Mouse (Mus musculus): ENCODE measurements around the gene Gm37240. TPM values are rescaled to one million over a fixed set of nuclear protein-coding genes. Genes with fewer than 3 reads are reported as not detected.

Gm37240 gene
- total RNA-seq, 2 experiments from 2014 or later: 2.6 to 3.2 TPM

DNA sequence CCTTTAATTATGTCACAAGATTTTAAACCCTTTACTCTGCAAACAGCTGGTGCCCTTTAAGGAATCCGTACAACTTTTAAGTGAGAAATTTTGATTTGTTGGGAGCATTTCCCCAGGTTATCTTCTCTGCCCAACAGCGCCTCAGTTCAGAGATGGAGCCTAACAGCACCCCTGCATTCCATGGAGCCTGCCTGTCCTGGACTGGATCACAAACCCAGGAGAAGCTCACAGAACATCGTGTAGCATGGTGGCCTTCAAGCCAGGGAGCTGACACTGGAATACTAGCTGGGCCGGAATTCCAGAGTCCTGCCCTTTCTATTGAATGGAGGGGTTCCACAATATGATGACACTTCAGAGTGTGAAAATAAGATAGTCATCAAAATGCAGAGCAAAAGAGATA is 110.0 kb downstream of the Gm37240 start:
- intact Hi-C loops (cut with DNase I): no loop called here
- no peak for DNase-seq (ENCODE audit: extremely low spot score in 1 of 2, low spot score in 2 of 2)

- intact Hi-C loops (cut with DNase I): no loop called here
- DNase-seq (ENCODE audit: extremely low spot score in 1 of 2, low spot score in 2 of 2): no peak
Measured at GRCm38 (mm10) chr3:85776707-85777106, 110.6 kb downstream of the Gm37240 start.

GRCm38 (mm10) chr3:85776126-85776525 is 111.2 kb downstream of the Gm37240 start:
- intact Hi-C loops (cut with DNase I): no loop called here
- no peak for DNase-seq (ENCODE audit: extremely low spot score in 1 of 2, low spot score in 2 of 2)

- no peak for DNase-seq (ENCODE audit: extremely low spot score in 1 of 2, low spot score in 2 of 2)
- intact Hi-C loops (cut with DNase I): no loop called here
Measured at GRCm38 (mm10) chr3:85773886-85774285, 113.4 kb downstream of the Gm37240 start.

DNA sequence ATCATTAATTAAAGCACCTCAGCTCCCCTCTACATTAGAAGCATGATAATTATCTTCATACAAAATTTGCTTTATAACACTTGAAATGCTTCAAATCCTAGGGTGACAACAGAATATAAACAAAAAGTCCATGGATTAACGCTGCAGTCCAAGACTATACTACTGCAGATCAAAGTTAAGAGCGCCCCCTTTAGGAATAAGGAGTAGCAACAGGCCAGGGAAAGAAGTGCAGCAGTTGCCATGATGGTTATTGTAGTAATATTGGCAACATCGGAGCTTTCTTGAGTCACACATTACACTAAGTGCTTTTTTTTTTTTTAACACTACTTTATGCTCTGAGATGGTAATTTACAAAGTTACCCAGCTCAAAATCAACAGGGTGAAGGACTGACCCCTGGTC is 113.9 kb downstream of the Gm37240 start:
- no peak for DNase-seq (ENCODE audit: extremely low spot score in 1 of 2, low spot score in 2 of 2)
- intact Hi-C loops (cut with DNase I): no loop called here

DNA sequence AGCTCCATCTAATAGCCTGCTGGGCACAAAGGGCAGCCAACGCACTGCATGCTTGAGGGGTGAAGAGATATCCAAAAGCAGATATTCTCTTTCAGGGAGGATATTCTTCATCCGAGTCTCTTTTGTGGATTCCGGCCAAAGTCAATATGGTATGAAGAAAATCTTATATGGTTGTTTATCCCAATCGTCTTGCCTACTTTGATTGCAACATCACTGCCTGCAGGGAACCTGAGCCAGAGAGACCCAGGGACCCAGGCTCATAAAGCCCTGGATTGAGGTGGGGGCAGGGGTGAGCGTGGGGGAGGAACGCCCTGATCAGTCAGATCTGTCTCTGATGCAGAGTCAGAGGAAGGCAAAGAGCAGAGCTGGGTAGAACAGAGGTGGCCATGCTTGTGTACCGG is 122.4 kb downstream of the Gm37240 start:
- intact Hi-C loops (cut with DNase I): no loop called here
- DNase-seq (ENCODE audit: extremely low spot score in 1 of 2, low spot score in 2 of 2): no peak

DNA sequence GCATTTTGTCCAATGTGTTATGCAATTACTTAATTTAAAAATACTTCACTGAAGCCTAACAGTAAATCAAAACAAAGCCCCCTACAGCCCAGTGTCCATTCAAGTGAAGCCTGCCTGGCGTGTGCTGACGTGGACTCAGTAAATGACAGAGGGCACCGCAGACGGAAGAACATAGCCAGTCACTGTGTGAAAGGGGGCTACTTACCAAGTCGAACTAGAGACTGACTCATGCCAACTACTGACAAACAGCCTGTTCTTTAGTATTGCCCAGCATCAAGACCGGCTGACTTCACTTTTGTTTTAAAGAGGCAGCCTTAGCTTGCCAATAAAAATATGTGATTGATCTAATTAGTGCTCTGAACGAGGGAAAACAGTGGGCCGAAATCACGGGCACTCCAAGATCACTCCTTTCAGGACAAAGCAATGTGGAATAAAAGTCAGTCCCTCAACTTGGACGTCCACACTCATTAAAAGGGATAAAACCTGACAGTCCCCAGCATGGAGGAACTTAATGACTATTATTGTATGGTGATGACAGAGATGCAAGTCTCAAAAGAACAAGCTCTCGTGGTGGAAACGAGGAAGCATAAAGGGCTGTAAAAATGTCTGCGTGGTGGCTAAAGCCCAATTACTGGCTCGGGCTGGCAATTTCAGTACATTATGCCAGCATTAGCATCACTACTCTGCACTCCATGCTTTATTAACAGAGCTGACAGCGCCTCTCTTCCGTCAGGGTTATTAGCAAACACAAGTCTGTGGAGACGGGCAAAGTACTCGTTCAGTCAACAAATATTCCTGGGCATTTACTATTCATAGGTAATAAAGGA is 123.1 kb downstream of the Gm37240 start:
- no peak for DNase-seq (ENCODE audit: extremely low spot score in 1 of 2, low spot score in 2 of 2)
- intact Hi-C loops (cut with DNase I): no loop called here

DNA sequence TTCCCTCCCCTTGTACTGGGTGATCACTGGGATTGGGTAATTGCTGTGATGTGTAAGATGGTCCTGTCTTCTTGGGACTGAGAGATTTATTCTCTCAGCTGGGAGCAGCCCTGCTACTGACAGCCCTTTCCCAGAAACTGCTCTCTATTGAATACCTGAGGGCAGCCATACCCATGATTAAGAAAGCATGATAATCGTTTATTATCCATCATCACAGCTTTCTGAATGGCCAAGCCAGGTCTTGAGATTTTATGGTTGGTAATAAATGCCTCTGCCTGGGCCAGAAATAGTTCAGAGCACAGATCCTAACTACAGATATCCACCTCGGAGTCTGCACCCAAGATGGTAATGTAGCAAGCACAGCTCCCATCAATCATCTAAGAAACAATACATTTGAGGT is 129.4 kb downstream of the Gm37240 start:
- DNase-seq (ENCODE audit: extremely low spot score in 1 of 2, low spot score in 2 of 2): no peak

DNA sequence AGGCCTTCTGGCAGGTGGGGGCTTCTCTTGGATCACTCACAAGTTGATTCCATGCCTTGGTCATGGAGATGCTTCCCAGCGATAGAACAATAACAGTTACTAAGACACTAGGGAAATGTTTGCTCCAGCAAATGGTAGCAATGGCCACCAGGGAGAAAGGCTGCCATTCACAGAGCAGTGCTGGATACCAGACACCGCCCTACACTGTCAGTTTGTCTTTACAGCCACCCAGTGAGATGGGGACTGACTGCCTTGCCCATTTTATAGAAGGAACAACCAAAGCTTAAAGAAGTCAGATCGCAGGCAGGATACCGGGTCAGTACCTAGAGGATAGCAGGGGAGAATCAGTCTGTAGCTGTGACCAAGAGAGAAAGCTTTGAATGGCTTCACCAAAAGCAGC is 129.9 kb downstream of the Gm37240 start:
- no peak for DNase-seq (ENCODE audit: extremely low spot score in 1 of 2, low spot score in 2 of 2)
- intact Hi-C loops (cut with DNase I): no loop called here

More for the DNA sequence above, 129.4 kb downstream of the Gm37240 start:
- intact Hi-C loops (cut with DNase I): no loop called here

DNA sequence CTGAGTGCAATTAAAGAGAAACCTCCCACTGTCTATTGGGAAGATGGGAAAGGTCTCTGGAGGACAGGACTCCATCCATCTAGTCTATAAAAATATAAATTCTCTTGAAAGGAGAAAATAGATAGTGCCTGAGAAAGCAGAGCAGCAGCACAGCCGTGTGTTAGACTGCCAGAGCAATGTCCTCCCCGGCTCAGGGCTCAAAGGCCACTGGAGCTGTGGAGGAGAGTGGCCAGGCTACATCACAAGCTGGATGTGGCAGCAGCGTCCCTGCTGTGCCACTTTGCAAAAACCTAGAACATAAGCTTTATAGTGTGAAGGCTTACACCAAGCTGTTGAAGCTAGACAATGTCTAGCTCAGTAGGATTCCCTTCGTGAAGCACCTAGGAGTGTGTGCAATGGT is 138.0 kb downstream of the Gm37240 start:
- no peak for DNase-seq (ENCODE audit: extremely low spot score in 1 of 2, low spot score in 2 of 2)
- intact Hi-C loops (cut with DNase I): no loop called here

DNA sequence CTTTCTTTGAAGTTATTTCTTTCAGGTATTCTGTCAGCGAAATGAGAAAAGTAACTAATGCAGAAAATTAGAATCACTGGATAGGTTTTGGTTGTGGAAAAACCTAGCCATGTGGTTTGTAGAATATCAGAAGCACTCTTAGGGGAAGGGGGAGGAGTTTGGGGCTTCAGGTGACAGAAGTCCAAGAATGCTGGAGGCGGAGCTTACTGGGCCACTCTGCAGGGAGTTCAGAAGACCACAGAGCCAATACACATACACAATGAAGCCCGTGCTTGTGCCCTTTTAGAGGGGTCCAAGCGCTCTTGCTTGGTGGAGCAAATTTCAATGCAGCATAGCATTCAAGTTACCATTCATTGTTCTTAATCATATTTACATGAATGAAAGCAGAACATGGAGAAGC is 138.5 kb downstream of the Gm37240 start:
- DNase-seq (ENCODE audit: extremely low spot score in 1 of 2, low spot score in 2 of 2): no peak
- intact Hi-C loops (cut with DNase I): no loop called here

DNA sequence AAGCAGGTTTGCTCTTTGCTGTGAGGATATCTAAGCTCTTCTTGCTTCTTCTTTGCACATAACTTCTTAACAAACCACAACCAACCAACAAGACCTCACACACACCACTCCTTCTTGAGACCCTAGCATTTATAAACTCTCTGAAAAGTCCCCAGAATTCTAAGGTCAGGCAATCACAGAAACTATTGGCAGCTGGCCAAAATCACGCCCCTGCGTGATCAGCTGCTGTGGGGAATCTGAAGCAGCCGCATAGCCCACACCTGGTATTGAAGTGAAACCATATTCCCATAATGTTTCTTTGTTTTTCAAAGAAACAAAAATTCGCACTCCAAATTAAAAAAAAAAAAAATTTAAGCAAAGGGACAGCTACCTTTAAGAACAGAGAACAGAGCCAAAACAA is 141.2 kb downstream of the Gm37240 start:
- no peak for DNase-seq (ENCODE audit: extremely low spot score in 1 of 2, low spot score in 2 of 2)
- intact Hi-C loops (cut with DNase I): no loop called here

- intact Hi-C loops (cut with DNase I): no loop called here
Measured at GRCm38 (mm10) chr3:85741767-85742166, 145.6 kb downstream of the Gm37240 start.

GRCm38 (mm10) chr3:85738591-85738990 is 148.7 kb downstream of the Gm37240 start:
- intact Hi-C loops (cut with DNase I): no loop called here
- DNase-seq (ENCODE audit: extremely low spot score in 1 of 2, low spot score in 2 of 2): no peak

More at GRCm38 (mm10) chr3:85741767-85742166, 145.6 kb downstream of the Gm37240 start:
- no peak for DNase-seq (ENCODE audit: extremely low spot score in 1 of 2, low spot score in 2 of 2)

- intact Hi-C loops (cut with DNase I): no loop called here
- no peak for DNase-seq (ENCODE audit: extremely low spot score in 1 of 2, low spot score in 2 of 2)
Measured at GRCm38 (mm10) chr3:85733939-85734729, 153.2 kb downstream of the Gm37240 start.

DNA sequence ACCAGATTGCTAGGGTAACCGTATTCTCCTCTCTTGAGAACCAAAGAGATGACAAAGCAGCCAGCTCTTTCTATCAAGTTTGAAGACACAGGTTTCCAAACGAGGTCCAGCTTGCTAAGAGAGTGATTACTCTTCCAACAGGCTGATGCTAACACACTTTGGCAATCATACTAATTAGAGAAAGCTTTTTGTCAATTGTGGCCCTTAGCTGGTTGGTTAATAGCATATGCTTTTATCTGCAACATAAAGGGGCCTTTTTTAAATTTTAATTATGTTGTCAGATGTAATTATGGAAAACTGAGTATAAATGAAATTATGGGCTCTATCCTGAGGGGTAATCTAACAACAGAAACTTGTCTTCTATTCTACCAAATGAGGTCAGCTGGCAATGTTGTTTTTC is 160.1 kb downstream of the Gm37240 start:
- intact Hi-C loops (cut with DNase I): no loop called here
- DNase-seq (ENCODE audit: extremely low spot score in 1 of 2, low spot score in 2 of 2): no peak

DNA sequence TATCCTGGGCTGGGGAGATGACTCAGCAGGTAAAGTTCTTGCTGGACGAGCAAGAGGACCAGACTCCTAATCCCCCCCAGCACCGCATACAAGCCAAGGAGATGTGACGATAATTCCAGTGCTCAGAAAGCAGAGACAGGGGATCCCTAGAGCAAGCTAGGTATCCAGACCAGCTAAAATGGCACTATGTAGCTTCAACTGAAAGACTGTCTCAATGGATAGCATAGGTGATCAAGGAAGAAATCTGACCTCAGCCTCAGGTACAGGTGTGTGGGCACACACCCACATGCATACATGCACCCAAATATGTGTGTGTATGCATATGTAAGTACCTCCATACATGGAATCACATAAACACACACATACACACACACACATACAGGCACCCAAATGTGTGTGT is 161.3 kb downstream of the Gm37240 start:
- intact Hi-C loops (cut with DNase I): no loop called here
- no peak for DNase-seq (ENCODE audit: extremely low spot score in 1 of 2, low spot score in 2 of 2)

- intact Hi-C loops (cut with DNase I): no loop called here
- DNase-seq (ENCODE audit: extremely low spot score in 1 of 2, low spot score in 2 of 2): no peak
Measured at GRCm38 (mm10) chr3:85725110-85725509, 162.2 kb downstream of the Gm37240 start.

GRCm38 (mm10) chr3:85722581-85722980 is 164.7 kb downstream of the Gm37240 start:
- DNase-seq (ENCODE audit: extremely low spot score in 1 of 2, low spot score in 2 of 2): no peak
- intact Hi-C loops (cut with DNase I): no loop called here

DNA sequence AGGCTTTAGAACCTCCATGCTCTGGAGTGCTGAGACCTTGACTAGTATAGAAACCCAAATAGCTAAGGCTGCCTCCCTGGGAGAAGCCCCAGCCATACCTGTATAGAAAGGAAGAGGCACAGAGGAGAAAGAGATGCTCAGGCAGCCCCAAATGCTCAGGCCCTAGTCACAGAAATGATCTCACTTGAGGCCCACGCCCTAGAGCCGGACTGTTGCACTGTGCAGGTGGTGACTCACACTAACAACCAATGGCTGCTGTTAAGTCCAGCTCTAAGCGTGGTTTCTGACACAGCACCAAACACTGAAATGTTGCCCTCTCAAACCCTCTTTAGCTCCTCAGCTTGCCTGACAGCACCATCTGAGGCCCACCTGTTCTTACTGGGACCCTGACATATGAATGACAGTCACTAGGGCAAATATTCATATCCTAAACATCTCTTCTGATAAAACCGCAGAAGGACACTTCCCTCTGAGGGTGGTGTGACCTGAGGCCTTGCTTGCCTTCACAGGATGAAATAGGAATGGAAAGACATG is 171.5 kb downstream of the Gm37240 start:
- intact Hi-C loops (cut with DNase I): no loop called here
- no peak for DNase-seq (ENCODE audit: extremely low spot score in 1 of 2, low spot score in 2 of 2)
